Mouse (Mus musculus) CD4-positive, CD25-positive, alpha-beta regulatory T cell, adult 2 months (primary cell): ENCODE data around the gene Ttc30b.
"Not testable (repeated sequence)": the region's sequence is repeated elsewhere in the genome, so short reads cannot be mapped to it uniquely, and the experiment has no call there.

Experiments
- DNase-seq: peaks from one replicate; pipeline ENCODE4 v3.0.0-alpha.2; 2012; ENCODE audit warnings: low read depth, low spot score

Ttc30b gene

DNA sequence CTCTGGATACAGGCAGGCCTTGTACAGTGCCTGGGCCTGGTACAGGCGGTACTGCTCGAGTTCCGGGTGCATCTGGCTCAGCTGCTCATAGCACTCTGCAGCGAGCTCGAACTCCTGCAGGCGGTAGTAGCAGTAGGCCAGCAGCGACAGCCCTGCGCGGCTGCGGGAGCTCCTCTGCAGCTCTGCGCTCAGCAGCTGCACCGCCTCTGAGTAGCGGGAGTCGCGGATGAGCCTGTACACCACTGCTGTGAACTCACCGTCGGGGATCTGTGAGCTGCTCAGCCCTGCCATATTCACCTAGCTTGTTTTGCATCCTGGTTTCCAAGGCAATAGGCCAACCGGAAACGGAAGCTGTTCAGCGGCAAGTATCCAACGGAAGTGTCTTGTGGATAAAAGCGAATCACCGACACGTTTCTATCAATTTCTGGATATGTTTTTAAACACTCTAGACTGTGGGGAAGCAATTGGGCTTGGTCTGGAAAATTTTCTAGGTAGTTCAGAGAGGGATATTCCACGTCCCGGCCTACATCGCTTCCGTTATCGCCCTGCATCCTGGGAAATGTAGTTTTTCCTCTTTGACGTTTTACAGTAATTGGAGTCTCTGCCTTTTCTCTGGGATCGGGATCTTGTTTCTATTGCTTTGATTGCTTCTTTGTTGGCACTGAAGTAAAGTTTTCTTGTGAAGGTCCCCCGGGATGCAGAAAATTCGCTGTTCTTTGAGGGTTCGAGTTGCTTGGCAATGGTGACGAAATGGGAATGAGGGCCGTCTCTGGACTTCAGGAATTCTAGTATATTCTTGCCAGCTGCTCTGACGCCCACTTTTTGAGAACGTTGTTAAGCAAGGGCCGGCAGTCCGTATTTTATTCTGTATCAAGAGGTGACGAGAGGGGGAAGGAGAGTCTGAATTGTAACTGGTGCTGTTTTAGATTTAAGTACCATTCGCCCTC, at the start of gene Ttc30b:
Gene Ttc30b (minus strand): TSS at position 469 of the 947 bp plus-strand sequence.
- peak; percentile 91 for DNase-seq

DNA sequence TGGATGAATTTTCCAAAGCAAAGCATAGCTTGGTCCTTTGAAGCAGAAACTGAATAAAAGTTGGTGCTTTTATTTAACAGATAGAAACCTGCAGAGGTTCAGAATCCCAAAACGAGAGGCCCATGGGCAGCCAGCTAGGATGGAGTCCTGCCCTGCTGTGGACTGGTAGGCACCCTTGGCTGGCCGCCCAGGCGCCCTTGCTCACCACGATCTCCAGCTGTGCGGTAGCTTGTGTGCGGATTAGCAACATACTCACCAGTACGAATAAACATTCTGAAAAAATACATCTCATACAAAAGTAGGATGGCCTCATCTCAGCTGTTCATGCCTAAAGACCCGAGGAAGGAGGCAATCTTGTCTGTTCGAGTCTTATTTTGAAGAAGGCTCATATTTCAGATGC, 49.4 kb upstream of the Ttc30b start:
- no peak for DNase-seq

DNA sequence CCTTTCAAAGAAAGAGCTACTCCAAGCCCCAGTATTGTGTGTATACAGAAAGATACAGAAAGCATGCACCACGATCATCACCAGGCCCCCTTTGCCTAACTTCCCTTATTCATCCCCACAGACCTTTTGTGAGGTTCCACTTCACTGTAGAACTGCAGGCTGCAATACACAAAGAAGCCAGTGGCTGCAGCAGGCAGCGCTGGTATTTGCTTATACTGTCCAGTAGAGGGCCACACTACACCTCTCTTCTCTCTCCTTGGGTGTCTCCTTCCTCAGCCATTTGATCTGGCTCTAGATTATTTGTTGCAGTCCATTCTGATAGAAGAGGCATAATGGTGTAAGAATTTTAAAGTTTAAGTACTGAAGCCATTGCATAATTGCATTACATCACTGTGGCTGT, 46.7 kb upstream of the Ttc30b start:
- DNase-seq, result peak; percentile 79

DNA sequence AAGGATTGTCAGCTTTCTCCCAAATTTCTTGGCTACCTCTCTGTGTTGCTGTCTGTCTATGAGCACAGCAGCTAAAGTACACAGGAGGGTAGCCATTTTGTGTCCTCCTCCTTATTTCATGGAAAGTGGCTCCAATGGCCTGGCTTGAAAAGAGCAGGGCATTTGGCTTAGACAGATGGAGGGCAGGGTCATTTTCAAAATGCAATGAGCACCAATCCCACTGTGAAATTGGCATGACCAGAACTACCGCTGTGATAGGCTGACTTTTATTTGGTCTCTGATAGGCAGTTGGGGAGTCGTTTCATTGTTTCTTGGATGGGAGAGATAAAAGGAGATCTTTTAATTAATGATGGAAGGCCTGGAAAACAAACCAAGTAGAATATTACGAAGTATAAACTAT, 45.5 kb upstream of the Ttc30b start:
- DNase-seq, result no peak

DNA sequence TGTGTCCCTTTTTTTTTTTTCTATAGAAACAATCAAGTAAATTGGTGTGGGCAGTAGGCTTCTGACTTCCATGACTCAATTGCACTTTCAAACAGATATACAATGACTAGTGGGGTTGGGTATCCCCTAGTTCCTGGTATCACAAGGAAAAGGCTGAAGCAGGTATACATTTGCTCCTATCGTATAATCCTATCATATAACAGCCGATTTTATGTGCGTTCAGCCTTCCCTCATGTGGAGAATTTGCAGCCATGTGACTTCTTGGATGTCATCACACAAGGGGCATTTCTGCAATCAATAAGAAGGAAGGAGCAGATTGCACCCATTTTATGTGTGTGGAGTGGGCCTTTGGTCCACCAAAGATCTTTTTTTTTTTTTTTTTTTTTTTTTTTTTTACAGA, 44.7 kb upstream of the Ttc30b start:
- DNase-seq, result no peak

DNA sequence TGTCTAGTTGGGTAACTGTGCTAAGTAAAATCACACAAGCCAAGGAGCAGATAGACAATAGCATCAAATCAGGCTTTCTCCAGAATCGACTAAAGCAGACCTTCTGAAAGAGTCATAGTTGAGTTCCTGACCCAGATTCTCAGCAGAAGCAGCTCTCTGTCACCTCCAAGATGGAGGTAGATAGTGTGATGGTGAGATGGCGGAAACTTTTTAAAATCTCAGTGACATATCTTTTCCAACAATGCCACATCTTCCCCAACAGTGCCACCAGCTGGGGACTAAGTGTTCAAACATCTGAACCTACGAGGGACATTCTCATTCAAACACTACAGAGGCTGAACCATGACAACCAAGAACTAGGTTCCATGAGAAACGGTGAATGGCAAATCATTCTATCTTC, 44.2 kb upstream of the Ttc30b start:
- peak; percentile 14 for DNase-seq

DNA sequence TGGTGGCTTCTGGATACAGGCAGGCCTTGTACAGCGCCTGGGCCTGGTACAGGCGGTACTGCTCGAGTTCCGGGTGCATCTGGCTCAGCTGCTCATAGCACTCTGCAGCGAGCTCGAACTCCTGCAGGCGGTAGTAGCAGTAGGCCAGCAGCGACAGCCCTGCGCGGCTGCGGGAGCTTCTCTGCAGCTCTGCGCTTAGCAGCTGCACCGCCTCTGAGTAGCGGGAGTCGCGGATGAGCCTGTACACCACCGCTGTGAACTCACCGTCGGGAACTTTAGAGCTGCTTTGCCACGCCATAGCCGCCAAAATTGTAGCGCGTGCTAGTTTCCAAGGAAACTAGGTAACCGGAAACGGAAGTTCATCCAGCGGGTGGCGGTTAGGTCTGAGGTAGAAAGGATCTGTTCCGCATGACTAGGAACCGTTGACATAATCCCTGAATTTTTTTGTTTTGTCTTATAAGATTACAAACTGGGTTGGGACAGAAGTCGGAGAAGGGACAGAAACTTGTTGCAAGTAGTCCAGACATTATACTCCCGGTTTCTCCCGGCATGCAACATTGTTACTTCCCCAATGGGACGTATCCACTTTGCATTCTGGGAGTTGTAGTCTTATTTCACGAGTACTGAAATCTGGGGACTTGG, 43.2 kb upstream of the Ttc30b start, which contains the start of gene Ttc30a1:
Gene Ttc30a1 (minus strand): TSS at position 528 of the 642 bp plus-strand sequence.
- peak; percentile 84 for DNase-seq

DNA sequence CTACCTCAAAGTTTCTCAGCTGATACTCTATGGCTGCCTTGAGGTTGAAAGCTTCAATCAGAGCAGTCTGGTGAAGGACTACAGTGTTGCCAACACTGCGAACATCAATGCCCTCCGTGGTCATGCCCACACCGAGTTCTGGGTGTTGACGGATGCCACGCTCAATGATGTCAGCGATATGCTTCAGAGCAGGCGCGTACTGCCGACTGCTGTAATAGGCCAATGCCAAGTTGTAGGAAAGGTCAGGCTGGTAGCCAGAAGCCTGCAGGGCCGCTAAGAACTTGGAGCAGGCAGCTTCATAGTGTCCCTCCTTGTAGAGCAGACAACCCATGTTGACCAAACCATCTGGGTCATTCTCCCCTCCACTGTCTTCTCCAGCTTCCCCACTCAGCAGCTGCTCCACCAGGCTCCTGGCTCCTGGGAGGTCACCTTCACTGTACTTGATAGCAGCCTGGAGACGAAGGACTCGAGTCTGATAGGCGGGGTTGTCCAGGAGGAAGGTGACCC, 42.6 kb upstream of the Ttc30b start:
- not testable (repeated sequence) for DNase-seq

DNA sequence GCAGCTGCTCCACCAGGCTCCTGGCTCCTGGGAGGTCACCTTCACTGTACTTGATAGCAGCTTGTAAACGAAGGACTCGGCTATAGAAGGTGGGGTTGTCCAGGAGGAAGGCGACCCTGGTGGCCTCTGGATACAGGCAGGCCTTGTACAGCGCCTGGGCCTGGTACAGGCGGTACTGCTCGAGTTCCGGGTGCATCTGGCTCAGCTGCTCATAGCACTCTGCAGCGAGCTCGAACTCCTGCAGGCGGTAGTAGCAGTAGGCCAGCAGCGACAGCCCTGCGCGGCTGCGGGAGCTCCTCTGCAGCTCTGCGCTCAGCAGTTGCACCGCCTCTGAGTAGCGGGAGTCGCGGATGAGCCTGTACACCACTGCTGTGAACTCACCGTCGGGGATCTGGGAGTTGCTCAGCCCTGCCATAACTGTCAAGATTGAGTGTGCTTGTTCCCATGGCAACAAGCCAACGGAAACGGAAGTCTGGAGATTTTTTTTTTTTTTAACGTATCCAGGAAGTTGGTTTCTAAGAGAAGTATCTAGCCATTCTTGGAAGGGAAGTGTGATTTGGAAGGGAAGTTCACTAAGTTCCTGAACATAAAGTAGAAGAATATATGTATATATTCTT, 39.5 kb upstream of the Ttc30b start, which contains the start of gene Ttc30a2:
Gene Ttc30a2 (minus strand): TSS at position 419 of the 617 bp plus-strand sequence.
- DNase-seq, result peak; percentile 54

DNA sequence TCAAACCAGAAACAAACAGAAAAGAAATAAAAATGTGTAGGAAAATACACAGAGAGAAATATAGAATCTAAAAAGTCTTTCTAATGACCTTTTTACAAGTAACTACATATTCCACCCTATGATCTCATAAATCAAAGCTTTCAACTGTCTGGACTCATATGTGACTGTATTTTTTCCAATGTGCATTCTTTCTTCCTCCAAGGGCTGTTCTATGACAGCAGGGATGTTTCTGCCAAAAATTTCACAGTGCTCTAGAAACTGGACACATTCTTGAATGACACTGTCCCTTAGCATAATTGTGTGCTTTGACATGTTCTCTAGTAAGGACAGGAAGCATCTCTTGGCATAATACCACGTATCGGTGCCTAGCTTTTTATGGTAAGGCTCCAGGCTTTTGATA, 37.7 kb upstream of the Ttc30b start:
- DNase-seq, result not testable (repeated sequence)

DNA sequence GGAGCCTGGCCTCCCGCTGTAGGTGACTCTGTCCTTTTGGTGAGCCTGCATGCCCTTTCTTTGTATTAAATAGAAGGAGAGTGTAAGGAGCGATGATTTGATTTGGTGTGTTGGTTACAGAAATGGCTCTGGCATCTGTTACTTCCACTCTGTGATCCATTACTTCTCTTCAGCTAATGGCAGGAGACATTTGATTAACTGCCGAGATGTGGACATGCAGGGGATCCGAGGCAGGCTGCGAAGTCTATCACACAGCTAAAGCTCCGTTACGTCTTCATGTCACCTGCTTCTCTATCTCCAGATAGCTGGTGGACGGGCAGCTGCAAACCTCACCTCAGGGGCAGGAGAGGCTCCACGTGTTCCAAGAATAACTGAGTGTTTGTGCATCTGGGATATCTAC, 35.7 kb upstream of the Ttc30b start:
- DNase-seq, result no peak

DNA sequence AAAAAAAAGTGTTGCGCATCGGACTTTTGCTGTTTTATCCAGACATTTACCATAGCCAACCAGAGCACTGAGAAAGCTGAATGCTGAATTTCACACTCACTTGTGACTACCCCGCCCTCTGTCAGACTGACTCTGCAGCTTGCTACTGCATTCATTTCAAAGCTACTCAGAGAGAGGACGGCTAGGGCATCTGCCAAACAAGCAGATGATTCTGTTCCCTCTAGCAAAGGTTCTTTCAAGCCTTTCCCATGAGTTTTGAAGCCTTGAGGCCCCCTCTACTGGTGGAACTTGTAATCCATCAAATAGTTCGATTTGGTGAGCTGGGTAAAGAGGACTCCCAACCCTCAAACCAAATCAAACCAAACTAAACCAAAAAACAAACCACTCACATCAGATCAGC, 26.6 kb upstream of the Ttc30b start:
- peak; percentile 85 for DNase-seq

DNA sequence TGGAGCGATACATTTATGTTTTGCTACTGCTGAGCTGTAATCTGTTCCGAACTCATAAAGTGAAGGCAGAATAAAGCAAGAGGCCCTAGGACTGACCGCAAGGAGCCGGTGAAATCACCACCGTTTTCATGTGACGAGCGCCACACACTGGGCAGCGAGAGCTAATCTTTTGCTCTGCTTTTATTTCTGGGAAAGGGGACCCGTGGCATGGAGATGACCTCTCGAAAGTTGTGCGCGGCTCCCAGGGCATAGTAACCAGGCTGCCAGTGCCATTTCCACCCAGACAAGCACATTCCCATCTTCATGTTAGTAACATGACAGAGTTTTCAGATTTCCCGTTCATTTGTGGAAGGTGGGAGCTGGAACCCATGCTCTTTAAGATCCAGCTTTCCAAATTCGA, 26.1 kb upstream of the Ttc30b start:
- peak; percentile 59 for DNase-seq

DNA sequence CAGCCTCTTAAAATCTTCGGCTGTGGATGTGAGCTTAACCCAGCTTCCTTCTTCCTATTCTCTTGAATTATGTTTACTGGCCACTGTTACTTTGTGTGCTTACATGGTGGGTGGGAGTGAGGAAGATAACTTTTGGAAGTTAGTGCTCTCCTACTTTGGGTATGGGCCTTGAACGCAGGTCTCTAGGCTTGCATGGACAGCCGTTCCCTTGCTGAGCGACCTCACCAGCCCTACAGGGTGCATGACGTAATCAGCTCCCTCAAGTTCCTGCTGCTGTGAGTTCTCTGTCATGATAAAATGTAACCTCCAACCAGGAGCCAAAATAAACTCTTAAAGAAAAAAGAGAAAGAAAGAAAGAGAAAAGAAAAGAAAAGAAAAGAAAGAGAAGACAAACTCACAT, 25.7 kb upstream of the Ttc30b start:
- peak; percentile 10 for DNase-seq

DNA sequence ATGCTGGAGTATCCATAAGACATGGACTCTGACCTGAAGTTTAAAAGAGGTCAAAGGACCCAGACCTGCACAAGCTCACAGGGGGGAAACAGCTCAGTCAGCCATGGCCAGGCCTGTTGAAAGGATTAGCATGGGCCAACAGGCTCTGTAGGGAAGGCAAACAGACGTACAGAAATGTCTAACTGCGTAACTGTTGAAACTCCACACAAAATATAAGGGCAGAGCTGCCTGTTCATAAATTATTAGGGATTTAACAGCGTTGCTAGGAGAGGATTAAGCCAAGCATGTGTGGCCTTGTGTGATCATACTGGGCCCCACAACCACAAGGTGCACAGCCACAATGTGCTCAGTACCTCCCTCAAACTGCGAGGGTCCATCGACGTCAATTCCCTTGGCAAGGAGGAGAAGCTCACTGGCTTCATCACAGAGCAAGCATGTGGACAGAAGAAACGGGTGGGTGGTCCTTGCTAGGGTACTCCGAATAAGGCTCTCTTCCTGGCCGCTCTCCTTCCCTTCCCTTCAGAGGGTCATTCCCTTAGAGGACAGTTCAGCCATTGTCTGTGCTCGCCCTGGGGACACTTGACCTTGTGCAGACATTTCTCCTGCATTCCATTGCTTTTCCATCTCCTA, 24.9 kb upstream of the Ttc30b start:
- DNase-seq, result no peak

DNA sequence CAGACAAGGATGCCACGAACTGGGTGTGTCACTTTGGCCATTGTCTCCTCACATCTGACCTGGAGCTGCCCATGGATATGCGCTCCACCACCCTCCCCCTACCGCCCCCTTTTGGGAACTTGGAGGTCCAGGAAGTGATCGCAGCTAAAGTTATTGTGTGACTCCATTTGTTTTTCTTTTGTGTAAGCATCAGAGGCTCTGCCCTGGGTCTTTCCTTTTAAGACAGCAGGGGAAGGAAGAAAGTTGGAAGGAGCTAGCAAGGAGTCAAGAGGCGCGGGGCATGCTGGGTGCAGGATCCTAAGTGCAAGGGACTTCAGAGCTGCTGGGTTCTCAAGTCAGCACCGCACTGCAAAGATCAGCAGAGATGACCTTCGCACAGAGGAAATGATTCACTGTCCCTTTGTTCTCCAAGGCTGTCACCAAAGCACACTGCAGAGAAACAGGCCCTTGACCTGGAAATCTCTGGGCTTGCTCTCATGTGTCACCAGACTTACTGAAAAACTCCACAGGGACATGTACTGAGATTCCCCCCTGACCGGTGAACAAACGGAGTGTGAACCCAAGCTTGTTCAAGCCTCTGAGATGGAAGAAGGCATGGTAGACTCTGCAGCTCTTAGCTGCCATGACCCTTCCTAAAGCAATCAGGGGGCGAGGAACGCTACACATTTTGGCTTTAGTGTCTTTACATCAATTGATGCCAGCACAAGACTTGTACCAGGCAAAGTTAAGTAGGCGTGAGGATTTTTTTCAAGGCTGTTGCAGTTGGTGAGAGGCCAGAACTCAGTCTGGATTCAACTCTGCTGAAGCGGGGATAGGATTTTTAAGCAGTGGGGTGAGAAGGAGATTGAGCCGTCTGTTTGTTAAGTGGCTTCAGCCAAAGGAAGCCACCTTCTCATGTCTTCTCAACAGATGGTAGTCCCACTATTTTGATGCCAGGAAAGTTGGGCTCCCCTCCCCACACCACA, 22.3 kb upstream of the Ttc30b start:
- DNase-seq, result peak; percentile 7

DNA sequence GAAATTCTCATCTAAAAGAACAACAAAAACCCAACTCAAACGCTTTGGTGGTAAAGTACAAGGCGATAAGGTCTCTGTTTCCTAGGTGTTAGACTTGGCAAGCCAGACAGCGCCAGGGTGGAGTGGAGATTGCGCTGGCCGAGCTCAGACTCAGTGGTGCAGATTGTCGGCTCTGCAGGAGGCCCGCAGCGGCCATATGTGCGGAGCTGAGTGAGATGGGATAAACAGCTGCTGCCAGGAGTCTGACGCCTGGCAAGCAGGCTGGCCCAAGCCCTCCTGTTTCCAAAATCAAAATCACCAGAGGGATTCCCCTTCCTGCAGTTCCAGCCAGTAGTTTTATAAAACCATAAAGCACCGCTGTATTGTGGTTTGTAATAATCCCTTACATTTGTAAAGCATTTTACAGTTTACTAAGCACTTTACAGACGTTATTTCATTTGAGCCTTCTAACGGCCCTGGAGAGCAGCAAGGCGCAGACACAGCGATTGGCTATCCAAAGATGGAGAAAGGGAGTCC, 21.5 kb upstream of the Ttc30b start:
- no peak for DNase-seq

DNA sequence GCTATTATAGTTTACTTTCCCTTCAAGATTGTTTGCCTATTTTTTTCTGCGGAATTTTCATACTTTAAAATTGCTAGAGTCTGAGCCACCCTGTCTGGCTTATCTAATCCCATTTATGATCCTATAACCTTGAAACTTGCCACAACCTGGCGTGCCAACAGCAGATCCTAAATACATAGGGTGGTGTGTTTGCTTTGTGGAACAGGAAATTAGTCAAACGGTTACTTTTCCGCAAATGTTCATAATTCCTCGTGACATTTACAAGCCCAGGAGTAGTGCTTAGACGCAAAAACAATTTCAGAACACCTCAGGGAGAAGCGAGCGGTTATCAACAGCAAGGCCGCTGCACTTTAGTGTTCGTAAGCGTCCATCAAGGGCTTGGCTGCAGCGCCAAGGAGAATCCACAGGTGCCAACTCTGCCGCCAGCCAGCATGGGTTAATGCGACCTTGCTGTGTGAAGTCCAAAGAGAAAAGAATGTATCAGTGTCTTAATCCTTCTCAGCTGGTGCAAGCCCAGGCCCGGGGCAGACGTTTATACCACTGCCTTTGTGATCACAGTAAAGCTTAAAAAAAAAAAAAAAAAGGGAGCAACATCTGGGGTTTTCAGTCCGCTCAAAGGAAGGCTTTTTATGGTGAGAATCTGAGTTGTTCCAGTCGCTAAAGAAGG, 20.9 kb upstream of the Ttc30b start:
- DNase-seq, result no peak

DNA sequence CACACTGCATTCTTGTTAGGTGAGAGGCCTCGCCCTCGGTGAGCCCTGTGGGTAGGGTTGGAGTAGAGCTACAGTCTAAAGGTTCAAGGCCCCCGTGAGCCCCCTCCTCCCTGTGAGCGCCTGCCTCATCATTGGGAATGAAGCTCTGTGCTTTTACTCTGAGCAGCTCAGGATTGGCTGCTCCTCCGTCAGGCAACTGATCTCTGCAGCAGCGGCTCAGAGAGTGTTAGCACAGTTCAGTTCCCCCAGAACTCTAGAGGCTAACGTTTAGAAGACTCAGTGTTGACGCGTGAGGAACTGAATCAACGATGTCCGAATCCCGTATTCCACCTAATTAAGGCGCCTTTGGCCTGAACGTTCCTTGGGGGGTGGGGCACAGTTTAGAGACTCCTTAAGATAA, 17.3 kb upstream of the Ttc30b start:
- no peak for DNase-seq

DNA sequence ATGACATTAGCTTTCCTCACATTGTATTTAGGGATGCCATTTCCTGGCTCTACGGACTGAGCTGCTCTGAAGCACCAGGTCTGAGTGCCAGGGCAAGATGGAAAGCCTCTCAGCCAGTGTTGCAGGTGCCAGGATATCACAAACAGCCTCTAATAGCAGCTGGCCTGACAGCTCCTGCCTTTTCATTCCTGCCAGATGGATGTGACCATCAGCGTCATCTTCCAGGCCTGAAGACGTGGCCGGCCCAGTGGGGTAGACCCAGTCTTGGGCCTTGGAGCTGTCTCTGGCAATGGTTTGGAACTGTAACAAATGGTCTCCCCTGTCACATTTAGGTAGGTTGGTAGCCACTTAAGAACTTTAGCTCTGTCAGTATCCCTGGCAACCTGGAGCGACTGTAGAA, 14.9 kb upstream of the Ttc30b start:
- DNase-seq, result no peak
